Comparison of ENCODE assay signal across 23 mouse cellular contexts in genomic region chr13:34991581-34992273, GRCm38 (mm10). TPM values are rescaled to one million over a fixed set of nuclear protein-coding genes. Genes with fewer than 3 reads are reported as not detected.
DNase-seq lines count a peak whose midpoint lies in the region; ATAC-seq and TF ChIP-seq lines count a peak whose summit lies in the region.
"Had no signal": no experiment of that assay in that cellular context is flagged by ENCODE, and none has a peak within 500 bp of the region (broad histone marks: within the 10 kb centered on the region; RNA-seq: fewer than 3 reads in every experiment).

No protein-coding gene starts in this region.

- H3K9me3 ChIP-seq in hindbrain, postnatal 0 days (ENCODE audit: low read length), result no peaks in the 10 kb centered on the region
- H3K9me3 ChIP-seq in hindbrain, embryonic 16.5 days (ENCODE audit: control insufficient read depth, low read length), result no peaks in the 10 kb centered on the region
- H3K9me3 ChIP-seq in megakaryocyte, embryonic 14.5 days, result no peaks in the 10 kb centered on the region
- no peaks in the 10 kb centered on the region for H3K9me3 ChIP-seq in liver, embryonic 14.5 days (ENCODE audit: control insufficient read depth, low read length)
- H3K9me3 ChIP-seq: embryonic facial prominence, embryonic 12.5 days; forebrain, embryonic 15.5 days; hindbrain, embryonic 10.5 days; neural tube, embryonic 13.5 days had no signal

- no peak overlapping the region for H3K27ac ChIP-seq in hindbrain, postnatal 0 days
- H3K27ac ChIP-seq in hindbrain, embryonic 16.5 days (ENCODE audit: low read depth, low read length), result no peak overlapping the region
- H3K27ac ChIP-seq in bone marrow macrophage, adult 2 months (ENCODE audit: insufficient read depth, low read depth, low read length), result 0 out of 2 replicates have a peak overlapping the region, but pooled peaks have one; percentile 9
- no peak overlapping the region for H3K27ac ChIP-seq in liver, embryonic 14.5 days
- H3K27ac ChIP-seq: embryonic facial prominence, embryonic 12.5 days; forebrain, embryonic 15.5 days; hindbrain, embryonic 10.5 days; layer of hippocampus, adult 2 months; neural tube, embryonic 13.5 days had no signal

- no peak overlapping the region for H3K9ac ChIP-seq in hindbrain, postnatal 0 days (replicated peaks; ENCODE audit: low read length)
- no peak overlapping the region for H3K9ac ChIP-seq in hindbrain, embryonic 16.5 days (ENCODE audit: low read depth, low read length)
- no peak overlapping the region for H3K9ac ChIP-seq in liver, embryonic 14.5 days (replicated peaks)
- H3K9ac ChIP-seq: embryonic facial prominence, embryonic 12.5 days; forebrain, embryonic 15.5 days; neural tube, embryonic 13.5 days had no signal

- H3K36me3 ChIP-seq in hindbrain, postnatal 0 days (ENCODE audit: insufficient read depth, low read length), result peaks cover 25% of the 10 kb centered on the region; the same call in 1 of the 2 replicates
- peaks cover 7% of the 10 kb centered on the region for H3K36me3 ChIP-seq in hindbrain, embryonic 16.5 days (ENCODE audit: control insufficient read depth, insufficient read depth, low read length)
- peaks cover 51% of the 10 kb centered on the region for H3K36me3 ChIP-seq in megakaryocyte, embryonic 14.5 days (replicated peaks; ENCODE audit: low read length)
- H3K36me3 ChIP-seq in liver, embryonic 14.5 days (replicated peaks; ENCODE audit: control insufficient read depth, insufficient read depth, low read depth), result peaks cover 9% of the 10 kb centered on the region

- H3K4me1 ChIP-seq in hindbrain, postnatal 0 days (ENCODE audit: insufficient read depth, low read length), result 0 out of 2 replicates have a peak, but pooled peaks cover 3% of the 10 kb centered on the region
- peaks cover 15% of the 10 kb centered on the region for H3K4me1 ChIP-seq in hindbrain, embryonic 16.5 days (ENCODE audit: control insufficient read depth, insufficient read depth, low read depth, low read length)
- H3K4me1 ChIP-seq in megakaryocyte, embryonic 14.5 days, result peaks cover 24% of the 10 kb centered on the region
- peaks cover 24% of the 10 kb centered on the region for H3K4me1 ChIP-seq in bone marrow macrophage, adult 2 months (ENCODE audit: control insufficient read depth, insufficient read depth, low read length)
- peaks cover 6 to 21% of the 10 kb centered on the region in 2 experiments for H3K4me1 ChIP-seq in liver, embryonic 14.5 days (replicated peaks; ENCODE audit: control insufficient read depth in 2 of 2, insufficient read depth in 2 of 2, low read length in 1 of 2)

- H3K4me2 ChIP-seq in hindbrain, postnatal 0 days (ENCODE audit: low read depth, low read length), result peak overlapping the region; percentile 25
- no peak overlapping the region for H3K4me2 ChIP-seq in hindbrain, embryonic 16.5 days (ENCODE audit: low read length)
- peak overlapping the region; percentile 11; the same call in 1 of the 2 replicates for H3K4me2 ChIP-seq in liver, embryonic 14.5 days (ENCODE audit: low read depth)

- no peak for TF ChIP-seq POLR2A in bone marrow macrophage, adult 2 months (IDR thresholded peaks at IDR 0.05; ENCODE audit: borderline replicate concordance, low read depth, low read length)

- H3K27me3 ChIP-seq in hindbrain, postnatal 0 days (ENCODE audit: insufficient read depth, low read length), result no peaks in the 10 kb centered on the region
- no peaks in the 10 kb centered on the region for H3K27me3 ChIP-seq in hindbrain, embryonic 16.5 days (replicated peaks; ENCODE audit: control insufficient read depth, insufficient read depth, low read length)
- no peaks in the 10 kb centered on the region for H3K27me3 ChIP-seq in megakaryocyte, embryonic 14.5 days (replicated peaks)
- no peaks in the 10 kb centered on the region for H3K27me3 ChIP-seq in liver, embryonic 14.5 days (ENCODE audit: control insufficient read depth, insufficient read depth, low read length)
- H3K27me3 ChIP-seq: embryonic facial prominence, embryonic 12.5 days; forebrain, embryonic 15.5 days; neural tube, embryonic 13.5 days had no signal

- no peak for ATAC-seq in hindbrain, postnatal 0 days
- no peak for ATAC-seq in hindbrain, embryonic 16.5 days
- no peak for ATAC-seq in megakaryocyte, adult 5-6 weeks (ENCODE audit: poor library complexity, severe bottlenecking)
- ATAC-seq in liver, embryonic 14.5 days (ENCODE audit: insufficient read depth), result no peak
- ATAC-seq: forebrain, embryonic 15.5 days; lung, postnatal 0 days had no signal

- no peak for TF ChIP-seq EP300 in liver, embryonic 14.5 days (IDR thresholded peaks at IDR 0.05; ENCODE audit: low read depth)

- DNase-seq in hindbrain, postnatal 0 days (ENCODE audit: low spot score), result no peak
- DNase-seq in liver, embryonic 14.5 days (ENCODE audit: low read depth in 3 of 3, low spot score in 3 of 3), result no peak
- no peak for DNase-seq in urinary bladder, postnatal 25 days (ENCODE audit: low spot score)
- DNase-seq: adrenal gland, adult 8-10 months; cerebellum, adult 9-10 months; gastrocnemius, postnatal 14 days; kidney, adult 18-20 months; kidney, postnatal 10 days; left cerebral cortex, postnatal 4 days; thymus, postnatal 14 days had no signal

- no peak overlapping the region for H3K4me3 ChIP-seq in hindbrain, postnatal 0 days (ENCODE audit: low read length)
- H3K4me3 ChIP-seq in hindbrain, embryonic 16.5 days (ENCODE audit: low read length), result no peak overlapping the region
- H3K4me3 ChIP-seq in megakaryocyte, embryonic 14.5 days (replicated peaks), result peak overlapping the region; percentile 14
- H3K4me3 ChIP-seq in bone marrow macrophage, adult 2 months (ENCODE audit: insufficient read depth, low read length), result no peak overlapping the region
- H3K4me3 ChIP-seq in liver, embryonic 14.5 days (ENCODE audit: insufficient read depth in 1 of 2, low read depth in 2 of 2, low read length in 2 of 2), result no peak overlapping the region
- H3K4me3 ChIP-seq: embryonic facial prominence, embryonic 12.5 days; hindbrain, embryonic 10.5 days had no signal

- WGBS in hindbrain, postnatal 0 days, result 56% methylated on average over 4 of the region's 4 CpGs
- WGBS in hindbrain, embryonic 16.5 days, result 70% methylated on average over 4 of the region's 4 CpGs
- 42% methylated on average over 4 of the region's 4 CpGs for WGBS in liver, embryonic 14.5 days (ENCODE audit: insufficient replicate concordance)

- TF ChIP-seq CTCF in hindbrain, postnatal 0 days (IDR thresholded peaks at IDR 0.05; ENCODE audit: low read depth), result no peak
- no peak for TF ChIP-seq CTCF in bone marrow macrophage, adult 2 months (IDR thresholded peaks at IDR 0.05; ENCODE audit: low read depth, low read length)
- no peak for TF ChIP-seq CTCF in liver, embryonic 14.5 days (IDR thresholded peaks at IDR 0.05; ENCODE audit: low read depth)

RNA-seq across cellular contexts. Expression of gene Eci3, which starts 28.1 kb away (rescaled TPM):
- 1.3 TPM in 1 of 2 replicates, not detected in the other for total RNA-seq in hindbrain, postnatal 0 days (2014; rRNA removed)
- polyA plus RNA-seq in hindbrain, postnatal 0 days (2015; fragmentation: Nextera tagmentation; extraction: Ambion mirVana), result 0.80 and 1.2 TPM in 2 replicates
- polyA plus RNA-seq in hindbrain, embryonic 16.5 days (2015; fragmentation: Nextera tagmentation; extraction: Ambion mirVana), result 0.62 and 1.6 TPM in 2 replicates
- not detected in 2 replicates for polyA plus RNA-seq in megakaryocyte, embryonic 14.5 days (2012; ENCODE audit: insufficient read depth, low replicate concordance)
- not detected in 2 replicates for total RNA-seq in megakaryocyte, adult 5-6 weeks (2015)
- total RNA-seq in megakaryocyte, adult 5-6 weeks (2017), result not detected in 2 replicates
- not detected in 2 replicates for polyA plus RNA-seq in bone marrow macrophage, adult 2 months (2012; ENCODE audit: insufficient read depth, insufficient read length, missing spikeins)
- 0.03 and 0.06 TPM in 2 replicates for polyA plus RNA-seq in liver, embryonic 14.5 days (2012; rRNA removed)
- polyA plus RNA-seq in liver, embryonic 14.5 days (2014; fragmentation: Nextera tagmentation; extraction: Ambion mirVana), result 0.21 TPM in 1 of 2 replicates, not detected in the other
- polyA plus RNA-seq: C2C12; erythroblast, embryonic 14.5 days; testis, adult 2 months had no signal

RNA-seq across cellular contexts. Expression of gene Eci2, which starts 35.2 kb away (rescaled TPM):
- total RNA-seq in hindbrain, postnatal 0 days (2014; rRNA removed), result 94.0 and 95.6 TPM in 2 replicates
- polyA plus RNA-seq in hindbrain, postnatal 0 days (2015; fragmentation: Nextera tagmentation; extraction: Ambion mirVana), result 136 and 143 TPM in 2 replicates
- polyA plus RNA-seq in hindbrain, embryonic 16.5 days (2015; fragmentation: Nextera tagmentation; extraction: Ambion mirVana), result 111 and 121 TPM in 2 replicates
- polyA plus RNA-seq in megakaryocyte, embryonic 14.5 days (2012; ENCODE audit: insufficient read depth, low replicate concordance), result 17.1 TPM in 1 of 2 replicates, not detected in the other
- 57.2 and 64.4 TPM in 2 replicates for total RNA-seq in megakaryocyte, adult 5-6 weeks (2015)
- 38.5 and 47.9 TPM in 2 replicates for total RNA-seq in megakaryocyte, adult 5-6 weeks (2017)
- polyA plus RNA-seq in bone marrow macrophage, adult 2 months (2012; ENCODE audit: insufficient read depth, insufficient read length, missing spikeins), result 47.4 and 50.5 TPM in 2 replicates
- polyA plus RNA-seq in liver, embryonic 14.5 days (2012; rRNA removed), result 19.5 and 27.8 TPM in 2 replicates
- 48.4 and 48.6 TPM in 2 replicates for polyA plus RNA-seq in liver, embryonic 14.5 days (2014; fragmentation: Nextera tagmentation; extraction: Ambion mirVana)
